In genomic region chr16:14800209-14800608, GRCm38 (mm10) we compare ENCODE assay signal across 16 mouse cellular contexts.
DNase-seq lines count a peak whose midpoint lies in the region; ATAC-seq lines count a peak whose summit lies in the region.
"Had no signal": no experiment of that assay in that cellular context is flagged by ENCODE, and none has a peak within 500 bp of the region (broad histone marks: within the 10 kb centered on the region; RNA-seq: fewer than 3 reads in every experiment).

No protein-coding gene starts in this region.

- H3K4me3 ChIP-seq in hindbrain, embryonic 11.5 days (ENCODE audit: low read depth, low read length), result no peak overlapping the region
- no peak overlapping the region for H3K4me3 ChIP-seq in hindbrain, embryonic 16.5 days (ENCODE audit: low read length)
- no peak overlapping the region for H3K4me3 ChIP-seq in limb, embryonic 11.5 days (ENCODE audit: low read depth, low read length)
- H3K4me3 ChIP-seq: gastrocnemius, adult 2 months; heart, embryonic 10.5 days; intestine, embryonic 15.5 days; limb, embryonic 13.5 days had no signal

- no peaks in the 10 kb centered on the region for H3K9me3 ChIP-seq in hindbrain, embryonic 11.5 days (ENCODE audit: control insufficient read depth, low read length)
- H3K9me3 ChIP-seq in hindbrain, embryonic 16.5 days (ENCODE audit: control insufficient read depth, low read length), result no peaks in the 10 kb centered on the region
- H3K9me3 ChIP-seq in limb, embryonic 11.5 days (ENCODE audit: control insufficient read depth, low read length), result no peaks in the 10 kb centered on the region
- H3K9me3 ChIP-seq: G1E; heart, embryonic 10.5 days; intestine, embryonic 15.5 days; limb, embryonic 13.5 days had no signal

- H3K4me2 ChIP-seq in hindbrain, embryonic 11.5 days (replicated peaks; ENCODE audit: low read depth, low read length), result no peak overlapping the region
- H3K4me2 ChIP-seq in hindbrain, embryonic 16.5 days (ENCODE audit: low read length), result no peak overlapping the region
- no peak overlapping the region for H3K4me2 ChIP-seq in limb, embryonic 11.5 days (ENCODE audit: low read depth, severe bottlenecking)
- H3K4me2 ChIP-seq: intestine, embryonic 15.5 days; limb, embryonic 13.5 days had no signal

- WGBS in hindbrain, embryonic 11.5 days, result 57% methylated on average over 13 of the region's 13 CpGs
- WGBS in hindbrain, embryonic 16.5 days, result 61% methylated on average over 13 of the region's 13 CpGs
- WGBS in limb, embryonic 11.5 days, result 62% methylated on average over 13 of the region's 13 CpGs

- H3K27me3 ChIP-seq in hindbrain, embryonic 11.5 days (ENCODE audit: control insufficient read depth, insufficient read depth, low read length), result no peaks in the 10 kb centered on the region
- H3K27me3 ChIP-seq in hindbrain, embryonic 16.5 days (replicated peaks; ENCODE audit: control insufficient read depth, insufficient read depth, low read length), result no peaks in the 10 kb centered on the region
- H3K27me3 ChIP-seq in limb, embryonic 11.5 days (ENCODE audit: control insufficient read depth, insufficient read depth, low read length), result no peaks in the 10 kb centered on the region
- H3K27me3 ChIP-seq: intestine, embryonic 15.5 days; limb, embryonic 13.5 days had no signal

- no peak overlapping the region for H3K9ac ChIP-seq in hindbrain, embryonic 11.5 days (ENCODE audit: low read depth, low read length)
- H3K9ac ChIP-seq in hindbrain, embryonic 16.5 days (ENCODE audit: low read depth, low read length), result no peak overlapping the region
- H3K9ac ChIP-seq in limb, embryonic 11.5 days (ENCODE audit: low read length), result no peak overlapping the region
- H3K9ac ChIP-seq: intestine, embryonic 15.5 days; limb, embryonic 13.5 days had no signal

- no peaks in the 10 kb centered on the region for H3K4me1 ChIP-seq in hindbrain, embryonic 11.5 days (replicated peaks; ENCODE audit: control insufficient read depth, insufficient read depth, low read length)
- no peaks in the 10 kb centered on the region for H3K4me1 ChIP-seq in hindbrain, embryonic 16.5 days (ENCODE audit: control insufficient read depth, insufficient read depth, low read depth, low read length)
- H3K4me1 ChIP-seq in limb, embryonic 11.5 days (ENCODE audit: control insufficient read depth, insufficient read depth, low read length), result no peaks in the 10 kb centered on the region
- H3K4me1 ChIP-seq: heart, embryonic 10.5 days; intestine, embryonic 15.5 days; limb, embryonic 13.5 days had no signal

- peak; percentile 1 for DNase-seq in hindbrain, embryonic 11.5 days (ENCODE audit: low spot score)
- DNase-seq in embryo, embryonic 9.5 days (ENCODE audit: extremely low spot score), result peak; percentile 15
- DNase-seq in limb, embryonic 11.5 days (ENCODE audit: low spot score), result peak; percentile 52
- peak; percentile 67 to 71 for DNase-seq in urinary bladder, postnatal 36 days (ENCODE audit: low spot score in 2 of 2)
- no peak for DNase-seq in layer of hippocampus, postnatal 36 days
- no peak for DNase-seq in heart, adult 9 months (ENCODE audit: low spot score in 2 of 2)
- DNase-seq: cerebellum, adult 11-12 months; gastrocnemius, adult 2 months; kidney, postnatal 10 days had no signal

- no peak for ATAC-seq in hindbrain, embryonic 11.5 days (ENCODE audit: low FRiP score)
- no peak for ATAC-seq in hindbrain, embryonic 16.5 days
- ATAC-seq in limb, embryonic 11.5 days (ENCODE audit: insufficient number of reproducible peaks, low FRiP score, low TSS enrichment, low read depth), result no peak
- ATAC-seq in inflammation-experienced regulatory T-cells, adult 6 months, result no peak
- ATAC-seq: forebrain, embryonic 14.5 days; intestine, embryonic 15.5 days had no signal

- no peak overlapping the region for H3K27ac ChIP-seq in hindbrain, embryonic 11.5 days (ENCODE audit: low read depth, low read length)
- H3K27ac ChIP-seq in hindbrain, embryonic 16.5 days (ENCODE audit: low read depth, low read length), result no peak overlapping the region
- no peak overlapping the region for H3K27ac ChIP-seq in limb, embryonic 11.5 days (replicated peaks; ENCODE audit: low read depth, low read length)
- H3K27ac ChIP-seq: gastrocnemius, adult 2 months; heart, embryonic 10.5 days; intestine, embryonic 15.5 days; limb, embryonic 13.5 days had no signal

- no peaks in the 10 kb centered on the region for H3K36me3 ChIP-seq in hindbrain, embryonic 11.5 days (ENCODE audit: control insufficient read depth, insufficient read depth, low read length)
- H3K36me3 ChIP-seq in hindbrain, embryonic 16.5 days (ENCODE audit: control insufficient read depth, insufficient read depth, low read length), result no peaks in the 10 kb centered on the region
- H3K36me3 ChIP-seq in limb, embryonic 11.5 days (ENCODE audit: control insufficient read depth, insufficient read depth, low read length), result no peaks in the 10 kb centered on the region
- H3K36me3 ChIP-seq: G1E; heart, embryonic 10.5 days; intestine, embryonic 15.5 days; limb, embryonic 13.5 days had no signal

Comparison
In these comparisons a context has a peak if more than half of its experiments do, and no peak if none do; other contexts are left out.
1. DNase-seq: peak in hindbrain, embryonic 11.5 days (single experiment), embryo, embryonic 9.5 days (single experiment), limb, embryonic 11.5 days (single experiment) and urinary bladder, postnatal 36 days (2 of 2); none in layer of hippocampus, postnatal 36 days (0 of 2) and heart, adult 9 months (0 of 2).